Mouse (Mus musculus): Measurements from ENCODE around the gene Gdf15.
"Not testable (repeated sequence)": the region's sequence is repeated elsewhere in the genome, so short reads cannot be mapped to it uniquely, and the experiment has no call there.

- not testable (repeated sequence) for TF ChIP-seq CTCF (IDR thresholded peaks at IDR 0.05; ENCODE audit: low read depth); EP300 (optimal IDR thresholded peaks at IDR 0.05)
Measured at GRCm38 (mm10) chr8:70587955-70588354, 44.3 kb downstream of the Gdf15 start.
